Mouse (Mus musculus) megakaryocyte, adult 5-6 weeks (primary cell): ENCODE measurements at regions not wholly inside any gene's neighbourhood (a gene's known extent, or its start where the extent isn't known, plus 50 kb on each side); places are given as distances from the start of the nearest gene placed in this dataset.

ENCODE experiments used
- ATAC-seq: 2 replicates; pipeline ENCODE4 v1.8.0; 2016; ENCODE audit warnings: mild to moderate bottlenecking, inconsistent platforms; ENCODE audit not compliant: poor library complexity, severe bottlenecking

DNA sequence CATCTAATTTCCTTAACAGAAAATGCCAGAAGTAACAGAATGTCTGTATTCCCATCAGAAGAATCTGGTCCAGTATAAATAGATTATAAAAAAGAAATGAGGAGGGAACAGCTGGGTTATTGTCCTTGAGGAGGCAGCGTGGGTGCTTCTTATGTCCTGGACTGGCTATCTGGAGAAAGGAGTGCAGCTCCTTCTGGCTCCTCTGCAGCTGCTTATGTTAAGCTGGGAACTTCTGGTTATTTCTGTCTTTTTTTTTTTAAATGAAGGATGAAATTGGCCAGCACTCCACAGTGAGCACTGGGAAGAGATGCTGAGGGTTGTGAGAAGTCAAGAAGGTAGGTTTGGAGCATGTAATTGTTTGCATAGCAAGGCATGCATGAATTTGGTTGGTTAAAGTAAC is 441.5 kb downstream of the Ebf1 start:
- no peak for ATAC-seq

DNA sequence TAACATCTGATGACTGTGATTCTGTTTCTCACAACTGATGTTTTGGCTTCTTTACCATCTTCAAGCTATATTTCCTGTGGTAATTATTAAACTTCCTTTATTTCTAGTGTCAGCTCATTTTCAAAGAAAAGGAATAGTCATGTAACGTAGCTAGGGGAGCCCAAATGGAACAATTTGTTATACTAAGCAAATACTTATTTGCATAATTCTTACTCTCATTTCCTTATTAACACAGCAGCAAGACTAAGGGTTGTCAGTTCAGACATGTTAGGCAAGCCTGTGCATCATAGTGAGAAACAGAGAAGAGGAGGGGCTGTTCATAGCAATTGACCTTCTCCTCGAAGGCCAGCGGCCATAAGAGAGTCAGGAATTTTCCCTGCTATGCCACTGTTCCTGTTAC is 449.5 kb downstream of the Ebf1 start:
- ATAC-seq: 0 out of 2 replicates have a peak, but pooled peaks have one; percentile 21

DNA sequence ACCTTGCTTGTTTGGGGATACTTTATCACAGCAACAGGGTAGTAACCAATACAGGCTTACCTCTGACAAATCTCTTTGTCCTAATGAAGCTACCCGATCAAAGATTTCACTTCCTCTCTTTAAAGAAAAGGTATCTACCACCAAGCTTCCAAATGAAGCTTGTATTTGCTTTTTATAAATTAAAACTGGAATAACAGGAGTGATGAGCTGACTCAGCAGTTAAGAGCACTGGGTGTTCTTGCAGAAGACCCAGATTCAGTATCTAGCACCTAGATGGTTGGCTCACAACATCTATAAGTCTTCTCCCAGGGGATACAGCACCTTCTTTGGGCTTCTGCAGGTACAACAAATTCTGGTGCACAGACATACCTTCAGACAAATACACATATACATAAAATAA is 453.2 kb downstream of the Ebf1 start:
- no peak for ATAC-seq

DNA sequence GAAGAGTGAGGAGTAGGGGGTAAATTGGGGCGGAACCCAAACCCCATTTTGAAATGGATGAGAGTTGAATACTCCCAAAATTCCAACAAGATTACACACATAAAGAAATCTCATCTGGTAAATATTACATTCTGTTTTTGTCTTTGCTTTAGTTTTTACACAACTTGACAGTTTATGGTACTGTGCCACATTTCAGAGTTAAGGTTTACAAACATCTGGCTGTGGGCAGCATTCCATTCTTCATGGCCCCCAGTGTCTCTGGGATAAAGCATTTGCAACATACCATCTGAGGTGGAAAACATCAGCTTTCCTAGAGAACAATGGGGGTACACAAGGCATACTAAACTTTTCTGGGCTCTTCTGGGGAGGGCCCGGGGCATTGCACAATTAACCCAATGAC is 454.1 kb downstream of the Ebf1 start:
- no peak for ATAC-seq

DNA sequence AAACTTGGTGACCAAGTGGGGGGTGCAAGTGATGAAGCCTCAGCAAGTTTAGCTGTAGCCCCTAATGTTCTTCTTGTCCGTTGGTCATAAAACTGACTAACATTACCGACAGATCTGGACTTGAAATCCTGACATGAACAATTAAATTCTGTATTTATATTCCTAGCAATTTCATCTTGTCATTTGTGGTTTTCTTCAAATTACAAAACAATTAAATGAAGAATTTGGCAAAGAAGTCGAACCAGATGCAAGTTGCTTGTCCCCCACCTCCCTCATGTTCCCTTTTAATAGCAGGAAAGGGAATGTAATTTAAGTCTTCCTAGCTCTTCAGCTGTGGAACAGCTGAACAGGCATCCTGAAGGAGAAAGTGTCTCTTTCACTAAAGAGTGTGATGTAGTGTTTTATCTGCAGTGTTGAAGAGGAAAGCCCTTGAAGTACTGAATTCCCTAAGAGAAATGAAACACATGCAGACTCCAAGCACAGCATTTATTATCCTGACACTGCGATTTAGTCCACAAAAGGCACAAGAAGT is 467.5 kb downstream of the Ebf1 start:
- ATAC-seq: no peak

DNA sequence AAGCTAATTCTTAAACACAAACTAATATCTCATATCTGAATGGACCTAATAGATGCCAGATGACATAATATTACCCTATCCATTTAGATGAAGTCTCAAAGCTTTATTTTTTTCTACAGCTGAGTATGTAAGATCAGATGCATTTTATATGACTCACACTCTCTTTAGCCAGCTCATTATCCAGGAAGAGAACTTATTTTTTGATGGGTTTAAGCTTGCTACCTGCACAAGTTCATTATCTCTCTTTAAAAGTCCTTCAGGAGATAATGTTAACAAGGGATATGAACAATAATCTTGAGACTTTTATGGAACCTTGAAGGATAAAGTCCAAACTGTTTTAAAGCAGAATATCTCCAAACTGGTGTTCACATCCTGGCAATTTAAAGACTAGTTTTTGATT is 468.0 kb downstream of the Ebf1 start:
- ATAC-seq: no peak

DNA sequence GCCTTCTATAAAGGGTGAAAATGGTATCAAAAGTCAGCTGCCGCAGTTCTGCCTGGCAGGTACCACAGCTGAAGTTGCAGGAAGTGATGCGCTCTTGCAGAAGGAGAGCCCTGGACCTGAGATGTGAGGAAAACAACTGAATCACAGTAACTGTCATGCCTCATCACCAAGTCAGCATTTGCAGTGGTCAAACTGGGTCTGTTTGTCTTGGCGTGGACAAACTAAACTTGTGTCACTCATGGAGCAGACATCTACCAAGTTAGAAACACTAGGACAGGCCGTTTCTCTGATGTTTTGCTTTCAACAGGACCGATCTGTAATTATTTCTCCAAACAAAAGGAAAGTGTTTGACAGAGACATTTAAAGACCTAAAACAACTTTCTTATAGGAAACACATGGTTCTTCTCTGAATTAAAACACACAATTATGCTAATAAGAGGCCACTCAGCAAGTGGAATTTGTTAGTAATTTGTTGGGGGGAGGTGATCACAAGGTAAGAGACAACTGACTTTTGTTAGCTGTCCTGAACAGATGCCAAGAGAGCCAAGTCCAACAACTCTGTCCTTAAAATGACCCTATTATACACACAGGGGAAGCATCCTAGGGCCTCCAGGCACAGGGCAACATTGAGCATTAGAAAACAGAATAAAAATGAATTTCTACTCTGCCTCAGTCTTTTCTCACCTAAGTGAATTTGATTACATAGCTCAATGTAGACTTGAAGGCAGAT is 470.2 kb downstream of the Ebf1 start:
- ATAC-seq: no peak

DNA sequence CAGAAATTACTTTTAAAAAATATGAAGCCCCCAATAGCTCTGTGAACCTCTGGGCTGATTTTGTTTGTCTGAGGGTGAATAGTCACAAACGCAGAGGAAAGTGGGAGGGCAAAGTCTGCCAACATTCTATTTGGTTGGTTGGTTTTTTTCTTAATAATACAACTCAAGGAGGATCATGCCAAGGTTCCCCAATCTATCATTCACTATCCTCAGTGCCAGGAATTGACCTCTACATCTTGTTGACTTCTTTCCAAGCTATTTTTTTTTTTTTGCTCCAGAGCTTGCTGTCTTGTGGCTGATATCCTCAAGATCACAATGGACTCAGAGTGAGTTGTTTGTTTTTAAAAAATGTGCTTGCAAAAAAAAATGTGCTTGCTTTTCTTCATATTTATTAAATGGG is 471.2 kb downstream of the Ebf1 start:
- ATAC-seq: no peak

DNA sequence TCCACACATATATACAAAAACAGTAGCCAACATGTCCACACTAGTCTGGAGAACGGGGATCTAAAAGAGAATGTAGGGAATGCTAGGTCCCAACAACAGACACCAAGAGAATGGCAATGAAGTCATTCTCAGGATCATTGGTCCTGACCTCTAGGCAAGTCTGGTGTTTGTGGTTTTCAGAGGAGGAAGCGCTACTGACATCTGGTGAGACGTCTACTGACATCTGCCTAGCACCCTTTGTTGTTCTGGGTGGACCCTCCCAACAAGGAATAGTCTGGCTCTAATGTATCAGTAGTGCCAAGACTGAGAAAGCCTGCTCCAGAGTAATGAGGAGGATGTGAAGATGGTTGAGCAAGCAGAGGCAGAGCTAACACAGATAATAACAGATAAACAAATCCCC is 472.4 kb downstream of the Ebf1 start:
- peak; percentile 52 for ATAC-seq

DNA sequence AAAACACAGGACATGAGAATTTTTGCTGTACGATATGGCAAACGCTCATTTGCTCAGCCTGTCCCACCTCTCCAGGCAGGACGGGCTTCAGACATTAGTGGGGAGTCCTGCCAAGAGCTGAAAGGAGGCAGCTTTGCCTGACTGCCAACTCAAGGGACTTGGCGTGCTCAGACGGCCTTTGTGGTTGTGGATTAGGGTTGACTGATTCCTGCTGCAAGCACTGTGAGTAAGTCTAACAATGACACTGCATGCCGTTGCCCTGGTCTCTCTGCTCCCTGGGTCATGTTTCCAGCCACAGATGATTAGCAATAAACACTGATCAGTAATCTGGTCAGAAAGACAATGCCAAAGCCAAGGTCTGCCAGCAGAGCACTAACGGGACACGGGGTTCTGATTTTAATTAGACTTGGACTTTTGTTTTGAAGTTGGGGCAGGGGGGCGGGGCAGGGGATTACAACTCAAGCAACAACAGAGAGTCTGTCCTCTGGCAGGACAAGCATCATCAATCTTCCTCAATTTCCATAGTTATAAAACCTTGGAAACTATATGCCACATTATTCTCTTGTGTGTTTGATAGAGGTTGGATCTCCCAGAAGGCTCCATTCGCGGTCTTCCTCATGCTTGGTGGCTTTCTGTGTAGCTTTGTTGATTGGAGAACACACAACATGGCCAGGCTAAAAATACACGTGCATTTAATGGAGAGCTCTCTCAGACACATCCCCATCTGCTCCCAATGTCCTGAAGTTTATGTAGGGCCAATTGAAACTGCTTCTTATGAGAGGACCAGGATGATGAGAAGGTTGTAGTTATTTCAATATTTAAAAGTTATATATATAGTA is 486.6 kb downstream of the Ebf1 start:
- ATAC-seq: no peak

DNA sequence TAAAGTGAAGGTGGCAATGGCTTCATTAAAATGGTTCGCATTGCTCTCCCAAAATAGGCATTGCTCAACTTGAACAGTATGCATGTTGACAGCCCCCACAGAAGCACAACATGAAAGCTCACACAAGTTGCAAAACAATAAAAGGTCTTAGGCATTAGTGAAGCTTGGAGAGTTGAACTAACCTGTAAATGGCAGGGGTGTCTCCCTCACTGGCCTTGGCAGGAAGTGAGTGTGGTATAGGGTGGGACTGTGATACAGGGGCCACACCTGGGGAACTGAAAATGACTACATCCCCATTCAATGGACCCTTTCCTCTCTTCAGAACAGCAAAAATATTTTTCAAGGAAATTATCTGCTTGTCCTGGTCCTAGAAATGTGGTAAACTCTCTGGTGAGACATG is 499.6 kb downstream of the Ebf1 start:
- ATAC-seq: peak; percentile 97

DNA sequence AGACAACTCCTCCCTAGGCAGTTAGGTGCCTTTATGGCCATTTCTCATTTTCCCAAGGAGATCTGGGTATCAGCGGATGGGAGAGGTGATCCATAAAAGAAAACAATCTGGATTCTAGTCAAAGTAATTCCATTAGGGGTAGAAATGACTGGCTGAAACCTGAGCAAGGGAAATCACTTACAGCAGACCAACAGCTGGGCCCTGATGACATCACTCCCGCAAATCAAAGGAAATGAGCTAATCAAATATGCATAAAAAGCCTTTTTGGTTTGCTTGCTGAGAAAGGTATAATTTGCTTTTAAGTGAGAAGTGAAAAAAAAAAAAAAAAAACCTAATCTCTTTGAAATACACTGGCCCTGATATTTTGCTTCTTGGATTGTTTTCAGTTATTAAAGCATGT is 506.2 kb downstream of the Ebf1 start:
- ATAC-seq: no peak

DNA sequence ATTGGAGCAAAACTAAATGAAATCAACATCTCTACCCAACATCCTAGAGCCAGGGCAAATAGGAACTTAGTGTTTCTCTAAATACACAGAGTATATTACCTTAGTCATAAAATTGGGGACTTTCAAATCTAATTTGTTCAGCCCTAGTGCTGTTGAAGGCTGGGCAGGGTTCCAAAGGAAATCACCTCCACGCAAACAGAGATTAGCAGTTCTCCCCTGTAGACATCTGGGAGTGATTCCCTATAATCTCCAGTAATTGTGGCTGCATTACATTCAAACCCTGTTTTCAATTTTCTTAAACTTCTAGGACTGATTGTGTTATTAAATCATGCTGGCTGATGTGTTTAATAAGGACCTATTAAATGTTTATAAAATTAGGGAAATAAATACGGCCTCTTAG is 519.7 kb downstream of the Ebf1 start:
- ATAC-seq: no peak

DNA sequence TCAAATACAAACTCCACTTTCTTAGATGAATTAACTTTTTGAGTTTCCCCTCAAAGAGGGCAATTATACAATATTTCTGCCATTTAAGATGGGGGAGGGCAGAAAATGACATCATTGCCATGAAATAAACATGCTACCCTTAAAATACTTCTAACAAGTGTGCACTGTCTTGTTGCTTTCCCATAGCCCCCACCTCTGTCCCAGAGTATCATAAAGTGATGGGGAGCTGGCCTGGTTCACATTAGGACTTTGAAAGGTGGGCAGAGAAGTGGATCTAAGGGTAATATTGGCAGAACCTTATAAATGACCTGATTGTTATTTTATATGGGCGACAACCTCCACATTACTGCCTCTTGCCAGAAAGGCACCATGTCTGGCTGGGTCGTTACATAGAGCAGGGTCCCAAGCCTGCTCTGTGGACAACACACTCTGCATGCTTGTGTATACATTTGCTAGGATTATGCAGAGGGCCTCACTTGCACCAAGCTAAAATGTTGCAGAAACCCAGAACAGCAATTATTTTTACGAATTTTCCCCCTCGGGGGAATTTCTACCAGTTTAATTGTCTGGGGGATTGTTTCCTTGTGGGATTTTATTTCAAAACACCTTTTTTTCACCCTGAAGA is 521.3 kb downstream of the Ebf1 start:
- ATAC-seq: no peak

DNA sequence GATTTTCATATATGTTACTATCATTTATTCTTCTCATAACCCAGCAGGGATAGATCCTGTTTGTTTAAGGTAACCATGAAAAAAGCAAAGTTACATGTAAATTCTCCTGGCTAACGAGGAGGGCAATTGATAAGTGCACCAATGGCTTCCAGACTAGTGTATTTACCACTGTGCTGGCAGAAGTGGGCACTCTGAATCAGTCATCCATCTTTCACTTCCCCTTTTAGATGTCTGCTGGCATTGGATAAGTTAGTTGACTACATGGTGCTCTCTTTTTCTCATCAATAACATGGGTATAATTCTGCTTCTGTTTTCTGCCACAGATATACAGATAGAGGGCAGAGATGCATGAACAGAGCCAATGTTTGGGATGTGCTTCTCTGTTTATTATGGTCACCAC is 523.4 kb downstream of the Ebf1 start:
- ATAC-seq: 0 out of 2 replicates have a peak, but pooled peaks have one; percentile 51

DNA sequence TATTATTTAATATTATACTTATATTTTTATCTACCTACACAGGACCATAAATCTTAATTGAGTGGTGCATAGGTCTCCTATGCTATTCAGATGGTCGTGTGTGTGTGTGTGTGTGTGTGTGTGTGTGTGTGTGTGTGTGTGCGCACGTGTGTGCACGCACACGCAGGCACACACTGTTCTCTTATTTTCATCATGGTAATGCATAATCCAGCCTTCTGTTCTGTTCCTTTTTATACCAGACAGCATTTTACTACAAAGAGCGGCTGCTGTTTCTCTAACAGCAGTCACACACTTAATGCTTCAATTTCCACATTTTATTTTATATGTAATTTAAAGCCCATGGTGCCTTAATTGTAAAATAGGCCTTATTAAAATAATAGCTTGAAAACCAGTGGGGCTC is 537.0 kb downstream of the Ebf1 start:
- no peak for ATAC-seq

DNA sequence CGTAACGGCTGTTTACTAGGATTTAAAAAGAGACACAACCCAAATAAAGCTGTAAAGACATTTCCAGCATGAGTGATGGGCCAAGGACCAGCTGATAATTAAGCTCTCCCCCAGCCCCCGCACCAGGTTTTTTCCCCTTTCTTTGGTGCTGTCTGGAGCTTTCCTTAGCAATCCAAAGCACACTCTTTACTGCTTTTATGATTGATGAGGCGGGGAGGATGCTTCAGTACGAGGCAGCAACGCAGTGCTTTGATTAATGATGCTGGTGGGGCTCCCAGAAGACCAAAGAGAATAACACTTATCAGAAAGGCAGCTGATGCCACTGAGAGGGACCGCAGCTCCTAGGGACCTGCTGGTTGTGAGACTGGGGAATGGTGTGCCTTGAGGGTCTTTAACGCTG is 537.4 kb downstream of the Ebf1 start:
- no peak for ATAC-seq

DNA sequence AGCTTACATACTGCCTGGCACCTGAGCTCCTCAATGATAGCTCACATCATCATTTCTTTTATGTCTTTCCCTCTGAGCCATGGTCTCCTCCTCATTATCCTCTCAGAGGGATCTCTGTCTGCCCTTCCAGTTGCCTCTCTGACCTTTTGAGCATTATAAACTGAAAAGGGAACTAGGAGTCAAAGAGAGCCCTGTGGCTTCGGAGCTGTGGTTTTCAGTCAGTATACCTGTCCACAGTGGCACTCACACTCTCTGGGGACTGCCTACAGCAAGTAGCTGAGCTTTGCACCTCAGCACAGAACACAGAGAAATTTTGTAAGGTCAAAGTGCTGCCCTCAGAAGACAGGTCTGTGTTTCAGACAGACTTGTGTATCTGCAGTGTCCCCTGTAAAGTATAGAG is 538.7 kb downstream of the Ebf1 start:
- ATAC-seq: no peak

DNA sequence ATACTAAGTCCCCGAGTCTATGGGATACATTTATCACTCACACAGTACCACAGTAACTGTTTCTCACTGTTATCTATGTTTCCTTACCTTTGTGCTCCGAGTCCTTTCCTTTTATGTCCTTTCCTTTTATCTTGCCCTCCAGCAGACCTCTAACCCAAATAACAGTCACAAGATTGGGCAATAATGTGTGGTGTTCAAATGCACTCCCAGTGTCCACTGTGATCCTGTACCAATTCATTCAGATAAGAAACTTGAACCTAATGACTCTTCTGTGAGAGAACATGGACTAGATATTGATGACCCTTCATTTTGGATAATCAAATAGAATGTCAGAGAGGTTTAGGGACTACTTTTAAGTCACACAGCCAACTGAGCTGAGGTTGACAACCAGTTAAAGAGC is 541.2 kb downstream of the Ebf1 start:
- no peak for ATAC-seq

DNA sequence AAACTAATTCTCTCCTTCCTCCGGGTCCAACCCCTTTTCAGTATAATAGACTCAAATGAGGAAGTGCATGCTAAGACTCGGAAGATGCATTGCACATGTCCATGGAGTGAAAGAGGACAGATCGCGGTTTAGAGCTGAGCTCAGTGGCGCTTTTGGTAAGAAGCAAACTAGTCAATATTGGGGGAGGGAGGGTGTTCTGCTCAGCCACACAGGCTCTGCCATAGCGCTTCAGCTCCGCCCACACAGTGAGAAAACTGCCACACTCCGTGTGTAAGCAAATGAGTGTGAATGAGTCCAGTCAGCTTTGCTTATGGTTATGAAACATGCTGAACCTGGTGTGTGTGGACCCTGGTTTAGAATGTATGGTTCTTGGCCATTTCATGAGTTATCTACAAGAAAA is 543.8 kb downstream of the Ebf1 start:
- peak; percentile 30; the same call in 1 of the 2 replicates for ATAC-seq

DNA sequence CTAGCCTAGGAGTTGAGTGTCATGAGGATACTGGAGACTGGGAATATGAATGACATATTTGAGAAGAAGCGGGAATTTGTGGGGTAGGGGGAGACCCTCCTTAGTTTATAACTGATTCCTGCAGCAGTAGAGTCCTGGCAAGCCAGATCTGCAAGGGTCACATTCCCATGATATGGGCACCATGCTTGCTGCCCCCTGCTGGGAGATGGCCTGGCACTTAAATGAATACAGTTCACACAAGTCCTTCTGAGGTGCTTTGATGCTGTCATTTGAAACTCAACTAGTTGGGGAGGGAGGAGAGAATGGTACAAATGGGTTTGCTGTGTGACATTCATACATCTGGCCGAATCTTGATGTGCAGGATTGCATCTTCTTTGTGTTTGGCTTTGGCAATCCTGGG is 556.4 kb downstream of the Ebf1 start:
- no peak for ATAC-seq

DNA sequence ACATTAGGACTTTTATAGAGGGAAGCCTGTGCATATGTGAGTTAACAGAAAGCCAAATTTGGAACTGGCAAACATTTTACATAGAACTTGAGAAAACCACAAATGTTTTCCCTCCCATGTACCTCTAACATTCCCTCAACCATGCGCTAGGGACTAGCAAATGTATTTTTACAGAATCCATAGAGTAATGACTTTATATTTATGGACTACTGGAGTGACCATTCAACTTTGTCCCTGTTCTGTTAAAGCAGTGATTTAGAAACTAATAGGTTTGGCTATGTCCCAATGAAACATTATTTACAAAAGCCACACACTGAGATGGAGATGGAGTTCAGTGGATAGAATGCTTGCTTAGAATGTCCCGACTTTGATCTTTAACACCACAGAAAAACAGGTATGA is 557.0 kb downstream of the Ebf1 start:
- ATAC-seq: no peak
